Mouse (Mus musculus): ENCODE data around the gene Fam217a. TPM values are rescaled to one million over a fixed set of nuclear protein-coding genes. Genes with fewer than 3 reads are reported as not detected.
"Not testable (repeated sequence)": the region's sequence is repeated elsewhere in the genome, so short reads cannot be mapped to it uniquely, and the experiment has no call there.

Fam217a gene
- polyA plus RNA-seq, 1 experiment: 0.96 TPM

- DNase-seq (ENCODE audit: low spot score): not testable (repeated sequence)
Measured at GRCm38 (mm10) chr13:34874736-34875135, 49.4 kb downstream of the Fam217a start.

DNA sequence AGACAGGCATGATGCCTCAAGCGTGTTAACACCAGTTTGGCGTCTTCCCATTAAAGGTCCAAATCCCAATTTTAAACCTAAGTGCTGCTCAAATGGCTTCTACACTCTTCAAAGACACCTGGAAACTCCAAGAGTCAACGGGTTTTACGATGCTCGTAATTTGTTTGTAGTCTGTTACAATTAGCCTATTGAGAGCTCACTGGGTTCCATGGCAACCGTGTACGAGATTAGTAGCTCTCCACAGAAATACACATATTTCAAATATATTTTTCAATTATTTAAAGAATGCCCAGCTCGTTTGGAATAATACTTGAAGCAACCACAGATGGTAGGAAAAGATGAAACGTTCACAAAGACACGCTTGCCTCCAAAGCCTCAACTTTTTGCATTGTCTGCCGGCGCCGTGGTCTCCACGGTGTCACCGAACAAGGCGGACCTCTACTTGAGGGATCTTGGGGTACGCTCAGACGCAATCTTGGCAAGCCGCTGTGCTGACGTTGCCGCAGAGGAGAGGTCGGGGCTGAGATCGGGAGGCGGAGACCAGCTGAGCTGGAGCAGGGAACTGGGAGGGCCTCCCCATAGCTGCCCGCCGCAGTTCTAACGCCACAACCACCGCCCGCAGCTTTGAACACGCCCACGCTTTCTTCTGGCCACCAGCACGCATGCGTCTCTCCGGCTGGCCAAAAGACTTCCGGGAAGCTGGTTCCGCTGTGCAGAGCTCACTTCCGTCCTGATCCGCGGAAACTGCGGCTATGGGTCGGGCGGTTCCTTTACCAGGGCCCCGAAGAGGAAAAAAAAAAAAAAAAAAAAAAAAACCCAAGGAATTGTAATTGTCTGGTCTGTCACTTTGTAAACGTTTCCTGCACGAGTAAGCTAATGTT is 50.1 kb downstream of the Fam217a start:
- peak; percentile 78 for DNase-seq (ENCODE audit: low spot score)

DNA sequence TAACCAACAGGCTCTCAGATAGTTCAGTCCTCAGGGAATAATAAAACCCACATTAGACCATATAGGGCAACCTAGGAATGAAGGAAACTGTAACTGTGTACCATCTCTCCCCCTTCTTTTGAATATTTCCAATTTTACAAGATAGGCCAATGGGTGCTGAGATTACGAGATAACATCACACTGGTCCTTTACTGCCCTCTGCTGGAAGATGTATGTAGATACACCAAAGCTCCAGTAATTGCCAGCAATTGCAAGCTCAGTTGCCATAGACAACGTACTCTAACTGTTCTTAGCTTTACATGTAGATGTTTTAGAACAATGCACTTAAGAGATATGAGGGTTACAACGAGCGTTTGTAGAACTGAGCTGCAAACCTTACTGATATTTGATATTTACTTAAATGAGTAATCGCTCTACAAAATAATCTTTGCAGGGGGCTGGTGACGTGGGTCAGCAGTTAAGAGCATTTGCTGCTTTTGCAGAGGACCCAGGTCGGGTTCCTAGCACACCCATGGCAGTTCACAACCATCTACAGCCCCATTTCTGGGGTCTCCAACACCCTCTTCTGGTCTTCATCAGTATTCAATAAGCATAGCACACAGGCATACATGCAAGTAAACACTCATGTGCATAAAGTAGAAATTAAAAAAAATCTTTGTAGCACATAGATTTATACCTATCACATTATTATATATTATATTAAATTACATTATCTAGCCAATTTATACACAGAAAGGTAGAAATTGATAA is 59.5 kb downstream of the Fam217a start:
- DNase-seq (ENCODE audit: low spot score): no peak

- not testable (repeated sequence) for DNase-seq (ENCODE audit: low spot score)
Measured at GRCm38 (mm10) chr13:34861166-34861565, 62.9 kb downstream of the Fam217a start.

Other genes with a start within 250 kb of the Fam217a start
- 0.07 and 0.12 TPM in 2 replicates for gene Fam50b, start 189.5 kb downstream of the Fam217a start, polyA plus RNA-seq (2012; rRNA removed)
- gene Prpf4b, start 49.0 kb downstream of the Fam217a start, polyA plus RNA-seq (2012; rRNA removed): 68.4 and 85.8 TPM in 2 replicates
- gene 4933417A18Rik, start 99 bp upstream of the Fam217a start, polyA plus RNA-seq (2012; rRNA removed): not detected in 2 replicates
- gene Eci3, start 39.5 kb upstream of the Fam217a start, polyA plus RNA-seq (2012; rRNA removed): 0.44 TPM in 2 replicates
- 85.1 and 86.0 TPM in 2 replicates for gene Eci2, start 102.8 kb upstream of the Fam217a start, polyA plus RNA-seq (2012; rRNA removed)